In the genomic region with DNA sequence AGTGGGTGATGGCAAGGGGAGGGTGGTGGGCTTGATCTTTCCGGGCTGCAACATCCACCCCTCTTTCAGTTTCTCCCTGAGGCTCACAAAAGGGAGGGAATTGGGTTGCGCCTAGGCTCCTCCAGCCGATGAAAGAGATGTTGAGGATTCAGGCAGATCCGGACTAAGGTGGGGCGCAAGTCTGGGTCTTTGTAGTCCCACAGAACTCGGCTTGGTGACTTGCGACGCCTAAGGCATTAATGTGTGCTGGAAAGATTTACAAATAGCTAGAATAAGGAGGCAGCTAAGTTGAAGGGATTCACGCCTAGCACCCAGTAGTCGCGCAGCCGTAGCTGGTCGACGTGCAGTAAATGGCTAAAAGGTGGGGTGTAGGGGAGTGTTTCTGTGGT, we compare ENCODE assay signal across 8 mouse cellular contexts. TPM values are rescaled to one million over a fixed set of nuclear protein-coding genes. Genes with fewer than 3 reads are reported as not detected.
DNase-seq lines count a peak whose midpoint lies in the region; ATAC-seq and TF ChIP-seq lines count a peak whose summit lies in the region.

No protein-coding gene starts in this region.

- H3K4me3 ChIP-seq in gastrocnemius, adult 2 months, result peak overlapping the region; percentile 82
- H3K4me3 ChIP-seq in thymus, adult 2 months (ENCODE audit: control insufficient read depth, insufficient read depth, low read length), result peak overlapping the region; percentile 41
- peak overlapping the region; percentile 46 for H3K4me3 ChIP-seq in liver, embryonic 13.5 days (replicated peaks)

- WGBS in thymus, adult 2 months, result 3% methylated on average over 14 of the region's 14 CpGs
- 4% methylated on average over 14 of the region's 14 CpGs for WGBS in liver, embryonic 13.5 days (ENCODE audit: insufficient replicate concordance)

- intact Hi-C loops in gastrocnemius, adult 2 months (cut with DNase I), result no loop called here

- no peak for TF ChIP-seq CTCF in gastrocnemius, adult 2 months (IDR thresholded peaks at IDR 0.05)
- no peak for TF ChIP-seq CTCF in thymus, adult 2 months (IDR thresholded peaks at IDR 0.05; ENCODE audit: borderline replicate concordance, control insufficient read depth, extremely low read depth, insufficient read depth, low read length, poor library complexity)

- TF ChIP-seq POLR2A in thymus, adult 2 months (IDR thresholded peaks at IDR 0.05; ENCODE audit: control insufficient read depth, extremely low read depth, insufficient read depth, low read length, poor library complexity), result no peak

- 0 out of 2 replicates have a peak overlapping the region, but pooled peaks have one; percentile 28 for H3K27ac ChIP-seq in gastrocnemius, adult 2 months
- H3K27ac ChIP-seq in thymus, adult 2 months (ENCODE audit: control insufficient read depth, insufficient read depth, low read length), result no peak overlapping the region
- H3K27ac ChIP-seq in liver, embryonic 13.5 days, result no peak overlapping the region

- H3K36me3 ChIP-seq in thymus, adult 2 months (ENCODE audit: control insufficient read depth, insufficient read depth, low read length), result no peaks in the 10 kb centered on the region
- H3K36me3 ChIP-seq in liver, embryonic 13.5 days, result no peaks in the 10 kb centered on the region

- H3K9me3 ChIP-seq in liver, embryonic 13.5 days (replicated peaks), result no peaks in the 10 kb centered on the region

- peaks cover 18% of the 10 kb centered on the region; the same call in 1 of the 2 replicates for H3K27me3 ChIP-seq in thymus, adult 2 months (ENCODE audit: control insufficient read depth, insufficient read depth, low read length)
- peaks cover 95% of the 10 kb centered on the region for H3K27me3 ChIP-seq in liver, embryonic 13.5 days

- no peak overlapping the region for H3K9ac ChIP-seq in liver, embryonic 13.5 days

- peak overlapping the region; percentile 62 for H3K4me2 ChIP-seq in liver, embryonic 13.5 days

- ATAC-seq in liver, embryonic 13.5 days (ENCODE audit: low read depth), result 0 out of 2 replicates have a peak, but pooled peaks have one; percentile 6
- no peak for ATAC-seq in inflammation-experienced regulatory T-cells, adult 6 months

- peaks cover 18% of the 10 kb centered on the region for H3K4me1 ChIP-seq in thymus, adult 2 months (replicated peaks; ENCODE audit: control insufficient read depth, insufficient read depth, low read length)
- peaks cover 30% of the 10 kb centered on the region for H3K4me1 ChIP-seq in liver, embryonic 13.5 days (replicated peaks)

- DNase-seq in gastrocnemius, adult 2 months, result no peak
- no peak for DNase-seq in gastrocnemius, adult 8-10 months (ENCODE audit: low spot score in 2 of 2)
- no peak for DNase-seq in thymus, adult 2 months
- DNase-seq in thymus, adult 18-20 months, result no peak
- no peak for DNase-seq in liver, embryonic 13.5 days
- DNase-seq in ovary, postnatal 14 days (ENCODE audit: low spot score), result no peak
- DNase-seq in adrenal gland, postnatal 10 days, result no peak

RNA-seq across cellular contexts. Expression of gene Dpysl5, which starts 0.6 kb away (rescaled TPM):
- 1 to 10 TPM in 1 of 2 experiments, under 1 TPM in 1; 0.98 to 2.9 TPM for total RNA-seq in gastrocnemius, adult 2 months (2021)
- 1 to 10 TPM in 3 of 4 experiments, under 1 TPM in 1; 0.97 to 1.6 (median 1.4) TPM for total RNA-seq in gastrocnemius, adult 8-10 months (2022)
- polyA plus RNA-seq in thymus, adult 2 months (2012; rRNA removed), result 0.75 and 0.92 TPM in 2 replicates
- 0.20 and 0.33 TPM in 2 replicates for polyA plus RNA-seq in liver, embryonic 13.5 days (2015; fragmentation: Nextera tagmentation; extraction: Ambion mirVana)
- polyA plus RNA-seq in inflammation-experienced regulatory T-cells, adult 6 months (2017; shearing (Covaris generic)), result 1 to 10 TPM in 1 of 3 experiments, under 1 TPM in 1, not detected in 1; 0.13 to 1.5 TPM
- total RNA-seq in adrenal gland, postnatal 10 days (2021), result 1 to 10 TPM; 4.5 to 8.8 TPM

RNA-seq across cellular contexts. Expression of gene Cenpa, which starts 45.4 kb away (rescaled TPM):
- total RNA-seq in gastrocnemius, adult 2 months (2021), result 1 to 10 TPM; 1.2 to 3.6 TPM
- total RNA-seq in gastrocnemius, adult 8-10 months (2022), result 1 to 10 TPM; 1.5 to 2.2 (median 1.6) TPM
- 161 and 208 TPM in 2 replicates for polyA plus RNA-seq in thymus, adult 2 months (2012; rRNA removed)
- polyA plus RNA-seq in liver, embryonic 13.5 days (2015; fragmentation: Nextera tagmentation; extraction: Ambion mirVana), result 229 and 232 TPM in 2 replicates
- 100 to 1,000 TPM in 1 of 3 experiments, 10 to 100 TPM in 2; 31.9 to 201 (median 58.8) TPM for polyA plus RNA-seq in inflammation-experienced regulatory T-cells, adult 6 months (2017; shearing (Covaris generic))
- 10 to 100 TPM; 38.0 to 54.0 TPM for total RNA-seq in adrenal gland, postnatal 10 days (2021)

Comparison
In these comparisons a context has a peak if more than half of its experiments do, and no peak if none do; other contexts are left out.
1. RNA of gene Cenpa, which starts 45.4 kb away (total RNA-seq): 38.0 to 54.0 TPM in adrenal gland, postnatal 10 days; 1.2 to 3.6 TPM in gastrocnemius, adult 2 months and 1.5 to 2.2 TPM in gastrocnemius, adult 8-10 months; every median in the first group is over 4 times any median in the second.
2. Peak in every context shown above with its lines, with median percentiles within 50 percentile points of each other: H3K4me3 ChIP-seq.